Mouse (Mus musculus) ES-Bruce4 (cell line): ENCODE measurements around the gene Gm15319. TPM values are rescaled to one million over a fixed set of nuclear protein-coding genes. Genes with fewer than 3 reads are reported as not detected.
"Not testable (repeated sequence)": the region's sequence is repeated elsewhere in the genome, so short reads cannot be mapped to it uniquely, and the experiment has no call there.

Experiments used
- H3K27ac ChIP-seq: 2 replicates; pipeline ENCODE4 v1.5.1; 2012; ENCODE audit warnings: low read length, inconsistent platforms; ENCODE audit not compliant: insufficient read depth
- H3K27me3 ChIP-seq: 2 replicates; pipeline ENCODE4 v1.6.1; 2012; ENCODE audit warnings: mild to moderate bottlenecking, low read length, inconsistent platforms; ENCODE audit not compliant: control insufficient read depth, poor library complexity, insufficient read depth, severe bottlenecking
- H3K36me3 ChIP-seq: 2 replicates; pipeline ENCODE4 v1.6.1; 2012; ENCODE audit warnings: inconsistent platforms, mild to moderate bottlenecking, low read length, moderate library complexity; ENCODE audit not compliant: control insufficient read depth, poor library complexity, insufficient read depth, severe bottlenecking
- H3K4me1 ChIP-seq: one replicate; pipeline ENCODE4 v1.8.1; 2011; ENCODE audit warnings: low read length; ENCODE audit not compliant: control insufficient read depth, insufficient read depth
- H3K4me3 ChIP-seq: 2 replicates; pipeline ENCODE4 v1.5.1; 2011; ENCODE audit warnings: low read depth, mild to moderate bottlenecking, low read length
- H3K9ac ChIP-seq: 2 replicates; pipeline ENCODE4 v1.6.1; 2012; ENCODE audit warnings: low read depth, mild to moderate bottlenecking, inconsistent platforms; ENCODE audit not compliant: poor library complexity, severe bottlenecking
- H3K9me3 ChIP-seq: replicated peaks from 2 replicates; pipeline ENCODE4 v1.6.1; 2012; ENCODE audit warnings: mild to moderate bottlenecking, low read length, inconsistent platforms; ENCODE audit not compliant: control insufficient read depth, poor library complexity, insufficient read depth, severe bottlenecking
- polyA plus RNA-seq: library from polyadenylated mRNA; stranded (reverse); fragments of >200 nt; gene quantifications from 2 replicates; pipeline ENCODE4 v1.2.4, GENCODE M21; 2011; ENCODE audit warnings: low read depth; ENCODE audit not compliant: missing spikeins, insufficient read depth, insufficient read length

Gm15319 gene
- polyA plus RNA-seq, result not detected in 2 replicates

- H3K4me3 ChIP-seq, H3K4me1 ChIP-seq, H3K9ac ChIP-seq, H3K36me3 ChIP-seq, H3K9me3 ChIP-seq, H3K27ac ChIP-seq, H3K27me3 ChIP-seq: not testable (repeated sequence)
Measured at GRCm38 (mm10) chr8:20363110-20363509, at the start of gene Gm15319. Gene Gm15319, minus strand, starts transcription at chr8:20363210.

DNA sequence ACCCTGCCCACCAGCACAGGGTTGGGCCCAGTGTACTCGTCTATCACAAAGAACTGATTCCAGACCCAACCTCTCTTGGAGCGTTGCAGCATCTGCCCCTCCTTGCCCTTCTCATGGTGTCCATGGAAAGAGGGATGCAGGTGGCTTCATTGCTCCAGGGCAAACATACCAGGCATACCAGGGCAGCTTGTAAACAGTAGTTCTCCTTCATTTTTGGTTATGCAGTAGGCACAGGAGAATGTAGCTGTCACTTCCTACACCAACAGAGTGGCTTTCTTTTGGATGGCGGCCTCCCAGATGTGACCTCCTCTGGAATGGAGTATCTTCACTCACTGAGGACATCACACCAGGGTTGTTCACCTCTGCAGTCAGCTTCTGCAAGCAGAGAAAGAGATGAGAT is 47.3 kb upstream of the Gm15319 start:
- H3K4me3 ChIP-seq, H3K36me3 ChIP-seq, H3K9ac ChIP-seq, H3K27me3 ChIP-seq, H3K9me3 ChIP-seq, H3K4me1 ChIP-seq, H3K27ac ChIP-seq: not testable (repeated sequence)

GRCm38 (mm10) chr8:20408441-20409030 is 45.5 kb upstream of the Gm15319 start:
- not testable (repeated sequence) for H3K4me3 ChIP-seq, H3K27me3 ChIP-seq, H3K36me3 ChIP-seq, H3K9me3 ChIP-seq, H3K27ac ChIP-seq, H3K4me1 ChIP-seq, H3K9ac ChIP-seq

GRCm38 (mm10) chr8:20389363-20389739 is 26.3 kb upstream of the Gm15319 start:
- not testable (repeated sequence) for H3K9ac ChIP-seq, H3K4me1 ChIP-seq, H3K27ac ChIP-seq, H3K4me3 ChIP-seq, H3K36me3 ChIP-seq, H3K27me3 ChIP-seq, H3K9me3 ChIP-seq

DNA sequence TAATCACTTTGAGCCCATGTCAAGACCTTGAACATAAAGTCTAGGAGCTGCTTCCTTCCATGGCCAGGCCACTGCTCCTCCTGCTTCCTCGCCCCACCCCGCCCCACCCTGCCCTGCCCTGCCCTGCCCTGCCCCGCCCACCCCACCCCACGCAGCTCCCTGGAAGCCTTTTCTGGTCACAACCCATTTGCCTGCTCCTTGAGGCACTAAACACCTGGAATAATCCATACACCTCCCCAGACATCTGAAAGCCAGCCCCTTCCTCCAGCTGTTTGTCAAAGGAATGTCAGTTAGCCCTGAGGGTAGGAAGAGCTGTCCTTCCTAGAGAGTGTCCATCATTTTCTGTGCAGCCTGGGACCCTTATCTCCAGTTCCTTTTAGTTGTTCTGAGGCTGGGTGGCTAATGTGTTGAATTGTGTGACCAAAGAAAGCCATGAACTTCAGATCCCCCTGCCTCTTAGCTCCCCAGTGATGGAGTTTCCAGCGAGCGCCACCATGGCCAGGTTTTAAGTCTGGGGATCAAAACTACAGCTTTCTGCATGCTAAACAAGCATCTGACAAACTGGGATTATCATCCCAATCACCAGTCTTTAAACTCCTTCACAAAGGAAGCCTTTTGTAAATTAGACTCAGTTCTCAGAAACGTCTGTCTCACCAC is 25.8 kb upstream of the Gm15319 start:
- not testable (repeated sequence) for H3K9ac ChIP-seq, H3K4me3 ChIP-seq, H3K4me1 ChIP-seq, H3K36me3 ChIP-seq, H3K27ac ChIP-seq, H3K9me3 ChIP-seq, H3K27me3 ChIP-seq

DNA sequence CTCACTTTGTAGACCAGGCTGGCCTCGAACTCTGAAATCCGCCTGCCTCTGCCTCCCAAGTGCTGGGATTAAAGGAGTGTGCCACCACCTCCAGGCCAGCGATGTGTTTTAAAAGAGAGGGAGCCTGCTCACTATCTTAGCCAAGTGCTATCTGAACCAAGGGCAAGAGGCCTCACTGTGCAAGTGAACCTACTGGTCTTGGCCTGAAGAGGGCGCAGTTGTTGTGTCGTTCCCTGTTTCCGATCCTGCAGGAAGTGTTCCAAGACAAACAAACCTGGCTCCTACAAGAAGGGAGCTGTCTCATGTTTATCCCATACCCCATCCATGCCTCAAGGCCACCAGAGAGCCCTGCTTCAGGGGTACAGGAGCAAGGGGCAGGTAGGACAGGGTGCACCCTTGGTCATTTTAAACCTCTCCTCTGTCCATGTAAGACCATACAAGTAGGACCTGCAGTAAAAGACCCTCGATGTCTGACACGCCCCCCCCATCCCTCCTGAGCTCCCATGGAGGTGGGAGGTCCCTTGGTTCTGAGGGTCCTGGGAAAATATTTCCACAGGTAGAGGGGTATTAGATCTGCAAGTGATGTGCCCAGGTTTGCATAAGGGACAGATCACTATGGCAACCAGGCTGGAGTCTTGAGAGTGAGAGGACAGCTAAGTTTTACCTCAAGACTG is 24.2 kb upstream of the Gm15319 start:
- not testable (repeated sequence) for H3K27ac ChIP-seq, H3K9me3 ChIP-seq, H3K9ac ChIP-seq, H3K4me3 ChIP-seq, H3K4me1 ChIP-seq, H3K36me3 ChIP-seq, H3K27me3 ChIP-seq

- not testable (repeated sequence) for H3K4me1 ChIP-seq, H3K4me3 ChIP-seq, H3K27ac ChIP-seq, H3K9ac ChIP-seq, H3K36me3 ChIP-seq, H3K27me3 ChIP-seq, H3K9me3 ChIP-seq
Measured at GRCm38 (mm10) chr8:20384990-20385389, 22.0 kb upstream of the Gm15319 start.

GRCm38 (mm10) chr8:20384131-20384530 is 21.1 kb upstream of the Gm15319 start:
- H3K4me1 ChIP-seq, H3K9ac ChIP-seq, H3K36me3 ChIP-seq: not testable (repeated sequence)

DNA sequence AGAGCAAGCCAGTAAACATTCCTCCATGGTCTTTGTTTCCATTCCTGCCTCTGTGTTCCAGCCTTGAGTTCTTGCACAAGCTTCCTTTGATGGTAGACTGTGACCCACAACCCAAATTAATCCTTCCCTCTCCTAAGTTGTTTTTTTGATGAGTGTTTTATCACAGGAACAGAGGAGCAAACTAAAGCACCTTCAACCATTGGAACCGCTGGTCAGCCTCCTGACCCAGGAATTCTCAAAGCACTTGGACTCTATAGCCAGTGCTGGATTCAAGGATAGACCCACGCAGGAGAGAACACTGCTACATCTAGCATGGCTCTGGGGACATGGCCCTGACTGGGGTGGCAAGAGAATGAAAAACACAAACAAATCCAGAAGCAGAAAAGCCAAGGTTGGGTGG is 19.1 kb upstream of the Gm15319 start:
- H3K27me3 ChIP-seq, H3K4me1 ChIP-seq, H3K9me3 ChIP-seq, H3K4me3 ChIP-seq, H3K36me3 ChIP-seq, H3K9ac ChIP-seq, H3K27ac ChIP-seq: not testable (repeated sequence)

More at GRCm38 (mm10) chr8:20384131-20384530, 21.1 kb upstream of the Gm15319 start:
- not testable (repeated sequence) for H3K4me3 ChIP-seq, H3K27ac ChIP-seq, H3K27me3 ChIP-seq, H3K9me3 ChIP-seq
